Mouse (Mus musculus): Measurements from ENCODE around the gene Rnf220. TPM values are rescaled to one million over a fixed set of nuclear protein-coding genes. Genes with fewer than 3 reads are reported as not detected.
A peak's percentile ranks its signal among the peaks of the same experiment; 100 is the strongest.

Gene Rnf220
- polyA plus RNA-seq, 1 experiment from 2014 or later = 56.3 TPM

- ATAC-seq (ENCODE audit: low read depth) = peak; percentile 33; the same call in 1 of the 2 replicates
- no peaks in the 10 kb centered on the region for H3K9me3 ChIP-seq (ENCODE audit: control insufficient read depth, low read length)
- H3K4me1 ChIP-seq (ENCODE audit: control insufficient read depth, insufficient read depth, low read length) = no peaks in the 10 kb centered on the region
- peaks cover 13% of the 10 kb centered on the region for H3K27me3 ChIP-seq (replicated peaks; ENCODE audit: control insufficient read depth, insufficient read depth, low read length)
- no peak overlapping the region for H3K4me2 ChIP-seq (ENCODE audit: low read depth, low read length)
- no peaks in the 10 kb centered on the region for H3K36me3 ChIP-seq (ENCODE audit: control insufficient read depth, insufficient read depth, low read length)
- no peak overlapping the region for H3K4me3 ChIP-seq (ENCODE audit: low read depth, low read length)
- DNase-seq (ENCODE audit: low spot score) = peak; percentile 47
- 15% methylated on average over 14 of the region's 14 CpGs for WGBS
- H3K9ac ChIP-seq (ENCODE audit: low read depth, low read length) = no peak overlapping the region
- H3K27ac ChIP-seq (replicated peaks; ENCODE audit: low read depth, low read length) = no peak overlapping the region
Observed at GRCm38 (mm10) chr4:117323515-117324344, 173.1 kb downstream of the Rnf220 start.

- Histone ChIP-seq H3K4me3 (ENCODE audit: low read depth, low read length) (no peak overlapping the region), H3K36me3 (ENCODE audit: control insufficient read depth, insufficient read depth, low read length) (no peaks in the 10 kb centered on the region), H3K9ac (ENCODE audit: low read depth, low read length) (no peak overlapping the region), H3K27ac (replicated peaks; ENCODE audit: low read depth, low read length) (no peak overlapping the region), H3K4me1 (ENCODE audit: control insufficient read depth, insufficient read depth, low read length) (peaks cover 6% of the 10 kb centered on the region; the same call in 1 of the 2 replicates), H3K9me3 (ENCODE audit: control insufficient read depth, low read length) (no peaks in the 10 kb centered on the region), H3K27me3 (replicated peaks; ENCODE audit: control insufficient read depth, insufficient read depth, low read length) (peaks cover 40% of the 10 kb centered on the region), H3K4me2 (ENCODE audit: low read depth, low read length) (no peak overlapping the region)
- no peak for DNase-seq (ENCODE audit: low spot score)
- no peak for ATAC-seq (ENCODE audit: low read depth)
- 93% methylated on average over 5 of the region's 5 CpGs for WGBS
Observed at GRCm38 (mm10) chr4:117321011-117321410, 175.8 kb downstream of the Rnf220 start.

- ATAC-seq (ENCODE audit: low read depth) (no peak), DNase-seq (ENCODE audit: low spot score) (no peak)
- Histone ChIP-seq H3K36me3 (ENCODE audit: control insufficient read depth, insufficient read depth, low read length) (no peaks in the 10 kb centered on the region), H3K27ac (replicated peaks; ENCODE audit: low read depth, low read length) (no peak overlapping the region), H3K27me3 (replicated peaks; ENCODE audit: control insufficient read depth, insufficient read depth, low read length) (peaks cover 49% of the 10 kb centered on the region), H3K4me3 (ENCODE audit: low read depth, low read length) (no peak overlapping the region), H3K4me2 (ENCODE audit: low read depth, low read length) (no peak overlapping the region), H3K9me3 (ENCODE audit: control insufficient read depth, low read length) (no peaks in the 10 kb centered on the region), H3K4me1 (ENCODE audit: control insufficient read depth, insufficient read depth, low read length) (peaks cover 12% of the 10 kb centered on the region), H3K9ac (ENCODE audit: low read depth, low read length) (no peak overlapping the region)
- WGBS = 82% methylated on average over 9 of the region's 9 CpGs
Observed at GRCm38 (mm10) chr4:117318508-117318907, 178.3 kb downstream of the Rnf220 start.

GRCm38 (mm10) chr4:117317701-117318190 is 179.1 kb downstream of the Rnf220 start:
- peaks cover 12% of the 10 kb centered on the region for H3K4me1 ChIP-seq (ENCODE audit: control insufficient read depth, insufficient read depth, low read length)
- no peak overlapping the region for H3K4me3 ChIP-seq (ENCODE audit: low read depth, low read length)
- 18% methylated on average over 16 of the region's 18 CpGs for WGBS
- no peak overlapping the region for H3K4me2 ChIP-seq (ENCODE audit: low read depth, low read length)
- H3K27me3 ChIP-seq (replicated peaks; ENCODE audit: control insufficient read depth, insufficient read depth, low read length) = peaks cover 56% of the 10 kb centered on the region
- DNase-seq (ENCODE audit: low spot score) (no peak), ATAC-seq (ENCODE audit: low read depth) (peak; percentile 23; the same call in 1 of the 2 replicates)
- no peaks in the 10 kb centered on the region for H3K9me3 ChIP-seq (ENCODE audit: control insufficient read depth, low read length)
- H3K27ac ChIP-seq (replicated peaks; ENCODE audit: low read depth, low read length) = no peak overlapping the region
- no peaks in the 10 kb centered on the region for H3K36me3 ChIP-seq (ENCODE audit: control insufficient read depth, insufficient read depth, low read length)
- no peak overlapping the region for H3K9ac ChIP-seq (ENCODE audit: low read depth, low read length)

GRCm38 (mm10) chr4:117316800-117317199 is 180.1 kb downstream of the Rnf220 start:
- WGBS = 42% methylated on average over 6 of the region's 6 CpGs
- ATAC-seq (ENCODE audit: low read depth) = no peak
- no peaks in the 10 kb centered on the region for H3K36me3 ChIP-seq (ENCODE audit: control insufficient read depth, insufficient read depth, low read length)
- no peak for DNase-seq (ENCODE audit: low spot score)
- H3K4me2 ChIP-seq (ENCODE audit: low read depth, low read length) = no peak overlapping the region
- peaks cover 56% of the 10 kb centered on the region for H3K27me3 ChIP-seq (replicated peaks; ENCODE audit: control insufficient read depth, insufficient read depth, low read length)
- no peak overlapping the region for H3K9ac ChIP-seq (ENCODE audit: low read depth, low read length)
- H3K4me1 ChIP-seq (ENCODE audit: control insufficient read depth, insufficient read depth, low read length) = peaks cover 12% of the 10 kb centered on the region
- H3K9me3 ChIP-seq (ENCODE audit: control insufficient read depth, low read length) = no peaks in the 10 kb centered on the region
- H3K4me3 ChIP-seq (ENCODE audit: low read depth, low read length) = no peak overlapping the region
- no peak overlapping the region for H3K27ac ChIP-seq (replicated peaks; ENCODE audit: low read depth, low read length)

GRCm38 (mm10) chr4:117314849-117315500 is 181.9 kb downstream of the Rnf220 start:
- Histone ChIP-seq H3K4me1 (ENCODE audit: control insufficient read depth, insufficient read depth, low read length) (peaks cover 12% of the 10 kb centered on the region), H3K27me3 (replicated peaks; ENCODE audit: control insufficient read depth, insufficient read depth, low read length) (peaks cover 56% of the 10 kb centered on the region), H3K36me3 (ENCODE audit: control insufficient read depth, insufficient read depth, low read length) (no peaks in the 10 kb centered on the region), H3K4me3 (ENCODE audit: low read depth, low read length) (no peak overlapping the region), H3K27ac (replicated peaks; ENCODE audit: low read depth, low read length) (no peak overlapping the region), H3K9ac (ENCODE audit: low read depth, low read length) (no peak overlapping the region), H3K4me2 (ENCODE audit: low read depth, low read length) (no peak overlapping the region), H3K9me3 (ENCODE audit: control insufficient read depth, low read length) (no peaks in the 10 kb centered on the region)
- 41% methylated on average over 16 of the region's 16 CpGs for WGBS
- DNase-seq (ENCODE audit: low spot score) = peak; percentile 62
- ATAC-seq (ENCODE audit: low read depth) = no peak

- no peaks in the 10 kb centered on the region for H3K36me3 ChIP-seq (ENCODE audit: control insufficient read depth, insufficient read depth, low read length)
- ATAC-seq (ENCODE audit: low read depth) (no peak), DNase-seq (ENCODE audit: low spot score) (no peak)
- no peak overlapping the region for H3K4me3 ChIP-seq (ENCODE audit: low read depth, low read length)
- 0 out of 2 replicates have a peak overlapping the region, but pooled peaks have one; percentile 14 for H3K4me2 ChIP-seq (ENCODE audit: low read depth, low read length)
- peaks cover 12% of the 10 kb centered on the region for H3K4me1 ChIP-seq (ENCODE audit: control insufficient read depth, insufficient read depth, low read length)
- no peak overlapping the region for H3K27ac ChIP-seq (replicated peaks; ENCODE audit: low read depth, low read length)
- H3K9ac ChIP-seq (ENCODE audit: low read depth, low read length) = no peak overlapping the region
- H3K9me3 ChIP-seq (ENCODE audit: control insufficient read depth, low read length) = no peaks in the 10 kb centered on the region
- peaks cover 48% of the 10 kb centered on the region for H3K27me3 ChIP-seq (replicated peaks; ENCODE audit: control insufficient read depth, insufficient read depth, low read length)
- 21% methylated on average over 4 of the region's 4 CpGs for WGBS
Observed at GRCm38 (mm10) chr4:117313085-117313424, 183.8 kb downstream of the Rnf220 start.

GRCm38 (mm10) chr4:117312416-117313084 is 184.3 kb downstream of the Rnf220 start:
- Histone ChIP-seq H3K9me3 (ENCODE audit: control insufficient read depth, low read length) (no peaks in the 10 kb centered on the region), H3K36me3 (ENCODE audit: control insufficient read depth, insufficient read depth, low read length) (no peaks in the 10 kb centered on the region), H3K4me1 (ENCODE audit: control insufficient read depth, insufficient read depth, low read length) (peaks cover 12% of the 10 kb centered on the region), H3K4me3 (ENCODE audit: low read depth, low read length) (no peak overlapping the region), H3K4me2 (ENCODE audit: low read depth, low read length) (peak overlapping the region; percentile 14; the same call in 1 of the 2 replicates), H3K27me3 (replicated peaks; ENCODE audit: control insufficient read depth, insufficient read depth, low read length) (peaks cover 43% of the 10 kb centered on the region), H3K27ac (replicated peaks; ENCODE audit: low read depth, low read length) (no peak overlapping the region), H3K9ac (ENCODE audit: low read depth, low read length) (no peak overlapping the region)
- ATAC-seq (ENCODE audit: low read depth) (no peak), DNase-seq (ENCODE audit: low spot score) (no peak)
- WGBS = 10% methylated on average over 21 of the region's 26 CpGs

All from embryonic facial prominence, embryonic 14.5 days (tissue).